Mouse (Mus musculus): ENCODE data around the gene Zfp689. TPM values are rescaled to one million over a fixed set of nuclear protein-coding genes. Genes with fewer than 3 reads are reported as not detected.

Gene Zfp689
- polyA plus RNA-seq, 1 experiment from 2014 or later: 2.1 TPM

- WGBS: 90% methylated on average over 7 of the region's 7 CpGs
- no peak overlapping the region for H3K27ac ChIP-seq (replicated peaks)
- H3K27me3 ChIP-seq (ENCODE audit: control insufficient read depth, insufficient read depth, low read length): no peaks in the 10 kb centered on the region
- DNase-seq (ENCODE audit: low spot score): no peak
- no peak for ATAC-seq (ENCODE audit: low FRiP score, low TSS enrichment)
- 0 out of 2 replicates have a peak, but pooled peaks cover 5% of the 10 kb centered on the region for H3K36me3 ChIP-seq (ENCODE audit: control insufficient read depth, insufficient read depth, low read length)
- H3K9me3 ChIP-seq (ENCODE audit: control insufficient read depth, low read length): no peaks in the 10 kb centered on the region
- no peak overlapping the region for H3K9ac ChIP-seq (ENCODE audit: low read length)
- no peak overlapping the region for H3K4me2 ChIP-seq (replicated peaks; ENCODE audit: low read depth)
- TF ChIP-seq EP300 (optimal IDR thresholded peaks at IDR 0.05): no peak
- no peak for TF ChIP-seq CTCF (IDR thresholded peaks at IDR 0.05; ENCODE audit: low read depth)
- no peak overlapping the region for H3K4me3 ChIP-seq (ENCODE audit: low read depth, low read length)
- H3K4me1 ChIP-seq (replicated peaks; ENCODE audit: control insufficient read depth, insufficient read depth): peaks cover under 1% of the 10 kb centered on the region; the same call in 1 of the 2 replicates
Observed at GRCm38 (mm10) chr7:127454905-127455304, 5.9 kb upstream of the Zfp689 start.

GRCm38 (mm10) chr7:127453056-127453455 is 4.1 kb upstream of the Zfp689 start:
- Histone ChIP-seq H3K4me2 (replicated peaks; ENCODE audit: low read depth) (no peak overlapping the region), H3K4me1 (replicated peaks; ENCODE audit: control insufficient read depth, insufficient read depth) (peaks cover 6% of the 10 kb centered on the region; the same call in 1 of the 2 replicates), H3K36me3 (ENCODE audit: control insufficient read depth, insufficient read depth, low read length) (0 out of 2 replicates have a peak, but pooled peaks cover 5% of the 10 kb centered on the region), H3K27me3 (ENCODE audit: control insufficient read depth, insufficient read depth, low read length) (no peaks in the 10 kb centered on the region), H3K4me3 (ENCODE audit: low read depth, low read length) (no peak overlapping the region), H3K9me3 (ENCODE audit: control insufficient read depth, low read length) (no peaks in the 10 kb centered on the region), H3K27ac (replicated peaks) (no peak overlapping the region), H3K9ac (ENCODE audit: low read length) (no peak overlapping the region)
- no peak for TF ChIP-seq EP300 (optimal IDR thresholded peaks at IDR 0.05)
- no peak for TF ChIP-seq CTCF (IDR thresholded peaks at IDR 0.05; ENCODE audit: low read depth)
- no peak for DNase-seq (ENCODE audit: low spot score)
- ATAC-seq (ENCODE audit: low FRiP score, low TSS enrichment): no peak
- WGBS: 93% methylated on average over 2 of the region's 2 CpGs

- no peaks in the 10 kb centered on the region for H3K27me3 ChIP-seq (ENCODE audit: control insufficient read depth, insufficient read depth, low read length)
- H3K9ac ChIP-seq (ENCODE audit: low read length): no peak overlapping the region
- H3K27ac ChIP-seq (replicated peaks): no peak overlapping the region
- H3K9me3 ChIP-seq (ENCODE audit: control insufficient read depth, low read length): no peaks in the 10 kb centered on the region
- TF ChIP-seq CTCF (IDR thresholded peaks at IDR 0.05; ENCODE audit: low read depth) (no peak), EP300 (optimal IDR thresholded peaks at IDR 0.05) (no peak)
- peak overlapping the region; percentile 68; the same call in 1 of the 2 replicates for H3K4me3 ChIP-seq (ENCODE audit: low read depth, low read length)
- H3K4me2 ChIP-seq (replicated peaks; ENCODE audit: low read depth): peak overlapping the region; percentile 60
- 81% methylated on average over 7 of the region's 7 CpGs for WGBS
- H3K4me1 ChIP-seq (replicated peaks; ENCODE audit: control insufficient read depth, insufficient read depth): peaks cover 6% of the 10 kb centered on the region; the same call in 1 of the 2 replicates
- H3K36me3 ChIP-seq (ENCODE audit: control insufficient read depth, insufficient read depth, low read length): 0 out of 2 replicates have a peak, but pooled peaks cover 5% of the 10 kb centered on the region
- ATAC-seq (ENCODE audit: low FRiP score, low TSS enrichment) (no peak), DNase-seq (ENCODE audit: low spot score) (no peak)
Observed at GRCm38 (mm10) chr7:127449966-127450365, 1.0 kb upstream of the Zfp689 start.

- TF ChIP-seq CTCF (IDR thresholded peaks at IDR 0.05; ENCODE audit: low read depth): no peak
- TF ChIP-seq EP300 (optimal IDR thresholded peaks at IDR 0.05): no peak
- Histone ChIP-seq H3K4me2 (replicated peaks; ENCODE audit: low read depth) (no peak overlapping the region), H3K9me3 (ENCODE audit: control insufficient read depth, low read length) (no peaks in the 10 kb centered on the region), H3K4me3 (ENCODE audit: low read depth, low read length) (no peak overlapping the region), H3K4me1 (replicated peaks; ENCODE audit: control insufficient read depth, insufficient read depth) (no peaks in the 10 kb centered on the region), H3K36me3 (ENCODE audit: control insufficient read depth, insufficient read depth, low read length) (peaks cover 9% of the 10 kb centered on the region; the same call in 1 of the 2 replicates), H3K27me3 (ENCODE audit: control insufficient read depth, insufficient read depth, low read length) (no peaks in the 10 kb centered on the region), H3K27ac (replicated peaks) (no peak overlapping the region), H3K9ac (ENCODE audit: low read length) (no peak overlapping the region)
- 89% methylated on average over 20 of the region's 20 CpGs for WGBS
- ATAC-seq (ENCODE audit: low FRiP score, low TSS enrichment) (no peak), DNase-seq (ENCODE audit: low spot score) (no peak)
Observed at GRCm38 (mm10) chr7:127443976-127444375, 5.0 kb downstream of the Zfp689 start.

- DNase-seq (ENCODE audit: low spot score): no peak
- H3K27me3 ChIP-seq (ENCODE audit: control insufficient read depth, insufficient read depth, low read length): no peaks in the 10 kb centered on the region
- H3K4me1 ChIP-seq (replicated peaks; ENCODE audit: control insufficient read depth, insufficient read depth): no peaks in the 10 kb centered on the region
- no peak overlapping the region for H3K4me3 ChIP-seq (ENCODE audit: low read depth, low read length)
- peaks cover 5% of the 10 kb centered on the region; the same call in 1 of the 2 replicates for H3K9me3 ChIP-seq (ENCODE audit: control insufficient read depth, low read length)
- no peak overlapping the region for H3K4me2 ChIP-seq (replicated peaks; ENCODE audit: low read depth)
- H3K36me3 ChIP-seq (ENCODE audit: control insufficient read depth, insufficient read depth, low read length): no peaks in the 10 kb centered on the region
- no peak overlapping the region for H3K9ac ChIP-seq (ENCODE audit: low read length)
- H3K27ac ChIP-seq (replicated peaks): no peak overlapping the region
- TF ChIP-seq CTCF (IDR thresholded peaks at IDR 0.05; ENCODE audit: low read depth) (peak; percentile 58), EP300 (optimal IDR thresholded peaks at IDR 0.05) (no peak)
- WGBS: 94% methylated on average over 3 of the region's 3 CpGs
- ATAC-seq (ENCODE audit: low FRiP score, low TSS enrichment): no peak
Observed at GRCm38 (mm10) chr7:127437724-127438123, 11.2 kb downstream of the Zfp689 start.

- no peak for ATAC-seq (ENCODE audit: low FRiP score, low TSS enrichment)
- Histone ChIP-seq H3K4me1 (replicated peaks; ENCODE audit: control insufficient read depth, insufficient read depth) (no peaks in the 10 kb centered on the region), H3K9ac (ENCODE audit: low read length) (no peak overlapping the region), H3K27ac (replicated peaks) (no peak overlapping the region), H3K36me3 (ENCODE audit: control insufficient read depth, insufficient read depth, low read length) (no peaks in the 10 kb centered on the region), H3K4me3 (ENCODE audit: low read depth, low read length) (no peak overlapping the region), H3K27me3 (ENCODE audit: control insufficient read depth, insufficient read depth, low read length) (no peaks in the 10 kb centered on the region), H3K4me2 (replicated peaks; ENCODE audit: low read depth) (no peak overlapping the region), H3K9me3 (ENCODE audit: control insufficient read depth, low read length) (peaks cover 5% of the 10 kb centered on the region; the same call in 1 of the 2 replicates)
- DNase-seq (ENCODE audit: low spot score): no peak
- TF ChIP-seq EP300 (optimal IDR thresholded peaks at IDR 0.05) (no peak), CTCF (IDR thresholded peaks at IDR 0.05; ENCODE audit: low read depth) (no peak)
- 88% methylated on average over 4 of the region's 4 CpGs for WGBS
Observed at GRCm38 (mm10) chr7:127435206-127435605, 13.8 kb downstream of the Zfp689 start.

Data from stomach, postnatal 0 days (tissue).